Mouse (Mus musculus) gastrocnemius, postnatal 14 days (tissue): ENCODE measurements around the gene Iqgap1. TPM values are rescaled to one million over a fixed set of nuclear protein-coding genes. Genes with fewer than 3 reads are reported as not detected.
A peak's percentile ranks its signal among the peaks of the same experiment; 100 is the strongest.
"Not testable (repeated sequence)": the region's sequence is repeated elsewhere in the genome, so short reads cannot be mapped to it uniquely, and the experiment has no call there.

Source experiments
- DNase-seq: peaks from one replicate; pipeline ENCODE4 v3.0.0; 2021; ENCODE audit warnings: mixed read lengths
- intact Hi-C: fragments of 180-260 bp; cut with DNase I; formaldehyde crosslinking; loops from one replicate; pipeline ENCODE4 v1.15.1; 2025; ENCODE audit warnings: low total_unique reads
- total RNA-seq, 2 experiments: library from RNA; stranded (reverse); gene quantifications; 2 replicates each; pipeline ENCODE4 v1.2.3; 2021

Iqgap1 gene
- total RNA-seq, 2 experiments from 2014 or later = 28.9 to 36.1 TPM

DNA sequence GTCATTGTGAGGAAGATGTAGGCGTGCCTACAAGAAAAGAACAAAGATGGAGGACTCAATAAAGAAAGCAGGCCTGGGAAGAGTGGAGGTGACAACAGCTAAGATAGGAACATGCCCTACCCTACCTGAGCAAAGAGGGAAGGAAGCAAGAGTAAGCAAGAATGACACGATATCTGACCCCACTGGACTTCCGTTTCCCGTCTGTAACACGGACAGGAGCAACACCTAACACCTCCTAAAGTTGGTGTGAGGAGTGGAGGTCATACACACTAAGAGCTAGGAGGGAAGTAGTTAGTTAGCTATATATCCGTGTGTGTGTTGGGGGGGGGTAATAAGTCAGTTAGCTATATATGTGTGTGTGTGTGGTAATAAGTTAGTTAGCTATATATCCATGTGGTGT is 47.4 kb downstream of the Iqgap1 start:
- intact Hi-C loops = loop anchor here (1.0 kb wide), 1 partner anchor 14 kb away; no protein-coding TSS in a partner anchor

DNA sequence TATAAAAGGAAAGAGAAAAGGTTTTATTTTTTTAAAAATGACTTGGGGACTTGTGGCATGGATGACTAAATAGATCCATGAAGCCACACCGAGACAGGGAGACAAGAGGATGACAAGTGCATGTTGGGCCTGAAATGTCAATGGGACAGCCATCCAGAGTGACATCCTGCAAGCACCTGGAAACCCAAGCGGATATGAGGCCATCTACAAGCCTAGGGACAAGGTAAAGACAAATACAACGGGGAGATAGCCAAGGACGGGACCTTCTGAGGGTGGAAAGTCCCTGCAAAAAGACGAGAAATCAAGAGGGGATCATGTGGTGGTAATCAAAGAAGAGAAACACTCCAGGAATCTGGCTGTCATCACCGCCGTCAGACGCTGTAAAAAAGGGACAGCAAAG is 48.6 kb downstream of the Iqgap1 start:
- no peak for DNase-seq
- intact Hi-C loops = no loop called here

More for the DNA sequence above, 47.4 kb downstream of the Iqgap1 start:
- DNase-seq = no peak

DNA sequence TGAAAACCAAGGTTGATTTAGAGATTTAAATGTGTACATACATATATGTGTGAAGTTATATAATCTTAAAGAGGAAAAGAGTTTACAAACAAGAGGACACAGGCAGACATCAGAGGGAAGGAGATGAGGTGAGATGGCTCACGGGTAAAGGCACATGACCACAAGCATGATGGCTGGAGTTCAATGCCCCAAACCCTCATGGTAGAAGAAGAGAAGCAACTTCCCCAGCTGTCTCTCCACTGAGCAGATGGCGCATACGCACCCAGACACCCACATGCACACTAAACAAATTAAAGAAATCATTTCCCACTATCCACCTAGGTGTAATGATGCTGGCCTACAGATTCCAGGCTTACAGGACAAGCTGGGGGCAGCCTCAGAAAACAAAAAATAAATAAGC is 49.7 kb downstream of the Iqgap1 start:
- no peak for DNase-seq
- intact Hi-C loops = no loop called here

DNA sequence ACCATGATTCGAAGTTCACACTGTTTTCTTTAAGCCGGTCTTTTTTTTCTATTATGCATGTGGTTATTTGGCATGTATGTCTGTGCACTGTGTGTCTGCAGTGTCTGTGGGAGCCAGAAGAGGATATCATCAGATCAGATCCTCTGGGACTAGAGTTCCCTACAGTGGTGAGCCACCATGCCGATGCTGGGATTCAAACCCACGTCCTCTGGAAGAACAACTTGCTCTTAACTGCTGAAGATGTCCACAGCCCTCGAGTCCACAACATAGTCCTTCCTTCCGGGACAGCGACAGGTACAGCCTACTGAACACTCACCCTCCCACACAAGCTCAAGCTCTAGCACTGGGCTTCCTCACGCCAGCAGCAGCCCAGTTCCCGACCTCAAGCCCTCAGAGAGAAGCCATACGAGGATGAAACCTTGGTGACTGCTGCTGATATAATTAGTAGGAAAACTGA is 50.3 kb downstream of the Iqgap1 start:
- no peak for DNase-seq
- intact Hi-C loops = no loop called here

DNA sequence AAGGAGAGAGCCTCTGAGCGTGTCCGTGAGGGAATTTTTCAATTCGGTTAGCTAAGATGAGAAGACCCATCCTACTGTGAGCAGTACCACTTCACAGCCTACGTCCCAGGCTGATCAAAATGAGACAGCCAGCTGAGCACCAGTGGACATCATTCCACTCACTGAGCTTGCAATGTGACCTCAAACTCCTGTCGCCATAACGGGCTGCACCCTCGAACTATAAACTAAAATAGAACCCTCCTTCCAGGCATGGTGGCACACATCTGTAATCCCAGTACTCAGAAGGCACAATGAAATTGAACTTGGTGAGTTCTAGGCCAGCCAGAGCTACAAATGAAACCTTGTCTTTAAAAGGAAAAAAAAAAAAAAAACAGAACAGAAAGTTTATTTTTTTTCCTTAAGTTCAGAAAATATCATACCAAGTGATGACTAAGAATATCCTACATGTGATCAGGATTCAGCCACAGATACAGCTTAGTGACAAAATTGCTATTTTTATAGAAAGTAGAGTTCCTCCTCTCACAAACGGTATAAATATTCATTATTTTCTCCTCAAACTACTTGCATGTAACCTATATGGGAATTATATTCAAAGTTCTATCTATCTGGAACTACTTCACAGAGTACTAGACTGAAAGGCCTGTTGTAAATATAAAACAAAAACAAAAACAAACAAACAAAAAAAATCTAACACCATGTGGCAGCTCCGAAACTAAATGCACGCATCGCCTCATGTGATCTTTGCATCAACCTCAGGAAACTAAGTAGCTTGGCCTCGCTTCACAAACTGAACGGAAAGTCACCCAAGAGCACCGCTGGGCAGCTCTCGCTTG is 50.9 kb downstream of the Iqgap1 start:
- intact Hi-C loops = no loop called here

DNA sequence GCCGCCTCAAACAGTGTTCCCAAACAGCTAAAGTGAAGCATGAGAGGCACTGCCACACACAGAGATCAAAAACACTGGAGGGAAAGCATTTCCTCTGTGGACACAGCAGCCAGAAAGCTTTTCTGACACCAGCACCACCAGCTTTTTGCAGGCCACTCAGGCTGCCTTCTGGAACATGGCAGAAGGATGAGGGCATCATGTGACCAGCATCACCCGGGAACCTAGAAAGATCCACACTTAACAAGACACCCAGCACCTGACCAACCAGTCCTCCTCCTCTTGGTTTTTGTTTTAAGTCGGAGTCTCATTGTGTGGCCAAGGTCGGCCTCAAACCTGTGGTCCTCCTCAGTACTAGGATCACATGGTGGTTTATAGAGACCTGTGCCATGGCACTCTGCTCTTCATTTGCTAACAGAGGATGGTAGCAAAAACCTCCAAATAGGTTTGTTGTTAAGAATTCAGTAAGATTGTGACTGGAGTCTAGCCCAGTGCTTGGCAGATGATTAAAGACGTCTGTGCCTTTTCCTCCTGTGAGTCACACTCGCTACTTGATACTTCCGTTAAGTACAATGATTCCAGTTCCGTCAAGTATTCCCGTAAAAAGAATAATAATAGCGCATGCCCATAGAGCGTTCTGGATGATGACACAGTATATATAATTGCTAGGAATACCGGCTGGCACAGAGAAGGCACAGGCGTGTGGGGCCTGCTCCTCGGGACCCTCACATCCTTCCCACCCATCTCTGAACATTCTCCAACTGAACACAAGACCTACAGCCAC is 51.8 kb downstream of the Iqgap1 start:
- DNase-seq = no peak
- intact Hi-C loops = no loop called here

More for the DNA sequence above, 50.9 kb downstream of the Iqgap1 start:
- no peak for DNase-seq

DNA sequence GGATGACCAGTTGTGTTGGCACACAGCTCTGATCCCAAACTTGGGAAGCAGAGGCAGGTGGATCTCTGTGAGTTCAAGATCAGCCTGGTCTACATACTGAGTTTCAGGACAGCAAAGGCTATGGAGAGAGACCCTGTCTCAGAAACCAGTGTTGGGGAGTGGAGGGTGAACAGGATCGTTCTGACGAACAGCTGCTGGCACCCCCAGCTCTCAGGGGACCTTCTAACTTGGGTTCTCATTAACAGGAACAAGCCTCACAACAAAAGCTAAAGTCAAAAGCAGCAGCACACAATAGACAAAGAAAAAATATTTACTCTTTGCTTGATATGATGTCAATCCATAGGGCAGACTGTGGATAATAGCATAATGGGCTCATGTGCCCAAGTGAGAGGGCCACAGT is 55.3 kb downstream of the Iqgap1 start:
- no peak for DNase-seq
- intact Hi-C loops = no loop called here

DNA sequence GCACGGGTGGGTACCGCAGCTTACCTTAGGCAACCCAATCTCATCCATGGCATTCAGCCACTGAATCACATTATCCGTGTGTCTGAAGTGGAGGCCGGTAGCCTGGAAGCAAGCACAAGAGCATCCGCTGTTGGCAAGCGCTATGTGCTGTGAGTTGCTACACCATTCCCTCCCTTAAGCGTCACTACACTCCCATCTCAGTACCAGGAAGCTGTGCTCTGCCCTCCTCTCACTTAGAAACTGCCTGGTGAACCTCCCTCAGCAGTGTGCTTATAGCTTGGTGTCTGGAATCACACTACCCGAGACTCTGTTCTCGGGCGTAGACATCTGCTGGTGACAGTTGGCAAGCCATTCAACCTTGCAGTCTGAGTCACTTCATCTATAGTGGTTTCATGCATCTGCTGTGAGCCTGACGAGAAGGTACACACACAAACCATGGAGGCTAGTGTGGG is 58.9 kb downstream of the Iqgap1 start:
- intact Hi-C loops = no loop called here
- DNase-seq = no peak

DNA sequence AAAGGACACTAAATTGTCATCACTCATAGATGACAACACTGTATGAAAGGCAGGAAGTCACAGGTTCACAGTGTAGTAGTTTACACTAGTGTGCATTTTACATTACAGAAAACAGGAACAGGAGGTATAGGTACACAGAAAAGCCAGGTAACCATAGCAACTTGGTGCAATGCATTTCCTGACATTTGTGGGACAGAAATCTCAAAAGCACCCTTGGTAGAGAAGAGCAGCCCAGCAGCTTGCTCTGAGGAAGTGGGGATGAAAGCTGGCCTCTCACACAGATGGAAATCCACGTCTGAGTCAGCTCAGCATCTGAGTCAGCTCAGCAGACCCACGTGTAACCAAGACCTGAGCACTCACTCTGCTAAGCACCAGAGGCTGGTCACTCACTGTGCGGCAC is 59.7 kb downstream of the Iqgap1 start:
- intact Hi-C loops = no loop called here
- no peak for DNase-seq

DNA sequence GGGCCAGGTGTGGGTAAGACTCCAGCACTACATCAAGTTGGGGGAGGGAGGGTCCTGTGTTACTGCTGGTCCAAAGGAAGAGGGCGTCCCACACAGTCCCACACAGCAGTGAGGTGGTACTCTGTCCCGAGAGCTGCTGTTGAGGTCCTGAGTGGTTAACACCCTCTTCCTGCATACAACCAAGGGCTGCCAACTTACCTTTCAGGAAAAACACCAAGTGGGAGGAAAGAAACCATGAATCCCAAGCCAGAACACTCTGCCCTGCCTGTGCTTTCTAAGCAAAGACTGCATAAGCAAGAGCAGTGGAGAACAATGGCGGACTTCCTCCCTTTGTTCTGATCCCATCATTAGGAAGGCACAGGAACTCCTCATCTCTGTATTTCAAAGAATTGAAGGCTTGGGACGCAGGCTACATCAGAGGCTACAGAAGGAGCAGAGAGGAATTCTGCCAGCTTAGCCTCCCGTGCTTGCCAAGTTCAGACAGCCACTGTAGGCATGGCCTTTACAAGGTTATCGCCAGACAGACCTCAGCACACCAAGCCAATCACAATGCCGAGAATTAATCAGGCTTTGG is 61.8 kb downstream of the Iqgap1 start:
- intact Hi-C loops = loop anchor here (1.0 kb wide), 1 partner anchor 14 kb away; no protein-coding TSS in a partner anchor
- DNase-seq = no peak

DNA sequence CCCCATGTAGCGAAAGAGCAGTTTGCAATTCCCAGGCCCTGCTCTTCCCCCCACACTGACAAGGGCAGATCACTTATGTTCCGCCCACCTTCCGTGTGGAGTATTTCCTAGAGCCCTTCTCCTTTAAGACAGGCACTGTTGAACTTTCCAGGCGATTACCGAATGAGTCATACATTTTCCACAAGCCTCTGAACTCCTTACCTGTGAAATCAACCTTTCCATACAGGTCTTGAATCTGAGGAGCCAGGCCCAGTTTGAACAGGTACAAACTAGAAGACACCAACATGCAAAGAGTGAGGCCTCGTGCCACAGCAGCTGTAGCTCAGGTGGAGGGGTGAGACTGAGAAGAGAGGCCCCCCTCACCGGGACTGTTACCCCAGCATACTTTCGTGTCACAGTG is 63.5 kb downstream of the Iqgap1 start:
- no peak for DNase-seq
- intact Hi-C loops = no loop called here

DNA sequence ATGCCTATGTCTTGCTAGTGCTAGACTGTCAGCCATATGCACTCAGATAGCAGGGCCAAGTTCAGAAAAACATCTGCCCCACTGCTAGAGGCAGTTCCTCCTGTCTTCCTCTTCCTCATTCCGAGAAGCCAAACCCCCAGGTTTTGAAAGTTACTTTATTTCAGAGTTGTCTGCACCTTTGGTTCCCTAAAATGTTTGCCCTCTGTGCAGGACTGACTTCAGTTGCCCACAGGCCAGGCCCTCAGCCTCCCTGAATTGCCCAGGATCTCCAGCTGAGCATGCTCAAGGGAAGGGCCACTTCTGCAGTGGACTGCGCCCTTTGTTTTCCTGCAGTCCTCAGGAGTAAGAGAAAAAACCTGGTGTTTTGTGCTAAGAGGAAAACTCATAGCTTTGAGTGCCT is 71.7 kb downstream of the Iqgap1 start:
- DNase-seq = no peak
- intact Hi-C loops = no loop called here

DNA sequence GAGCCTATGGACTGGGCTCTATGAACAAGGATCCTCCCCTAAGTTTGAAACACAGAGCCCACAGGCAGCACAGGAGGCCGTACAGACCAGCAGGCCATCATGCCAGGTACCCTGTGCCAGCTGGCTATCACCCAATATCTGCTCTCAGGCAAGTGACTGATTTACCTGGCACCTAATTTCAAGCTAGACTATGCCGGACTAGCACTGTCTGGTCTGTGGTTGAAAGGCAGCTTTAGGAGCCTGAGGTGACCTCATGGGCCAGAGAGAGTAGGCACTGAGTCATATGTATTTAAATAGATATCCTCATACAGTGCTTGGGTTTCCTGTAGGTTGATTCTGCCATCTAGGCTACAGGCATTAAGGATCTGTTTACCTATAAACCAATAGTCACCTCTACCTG is 72.2 kb downstream of the Iqgap1 start:
- intact Hi-C loops = no loop called here

DNA sequence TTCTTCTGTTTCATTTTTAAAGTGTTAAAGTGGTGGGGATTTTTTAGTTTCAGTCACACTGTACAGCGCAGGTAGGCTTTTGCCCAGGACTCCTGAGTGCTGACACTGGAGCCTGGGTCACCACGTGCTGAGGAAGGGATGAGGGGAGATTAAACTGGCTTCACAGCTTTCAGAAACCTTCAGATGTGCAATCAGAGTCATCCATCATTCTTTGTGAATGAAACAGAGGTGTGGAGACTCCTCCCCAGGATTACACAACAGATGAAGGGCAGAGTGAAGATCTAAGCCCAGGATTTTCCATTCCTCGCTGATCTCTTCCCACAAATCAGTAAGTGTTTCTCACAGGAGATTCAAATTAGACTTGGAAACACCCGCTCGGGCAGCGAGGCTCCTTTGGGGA is 76.2 kb downstream of the Iqgap1 start:
- intact Hi-C loops = no loop called here
- no peak for DNase-seq

More for the DNA sequence above, 72.2 kb downstream of the Iqgap1 start:
- DNase-seq = peak; percentile 39

DNA sequence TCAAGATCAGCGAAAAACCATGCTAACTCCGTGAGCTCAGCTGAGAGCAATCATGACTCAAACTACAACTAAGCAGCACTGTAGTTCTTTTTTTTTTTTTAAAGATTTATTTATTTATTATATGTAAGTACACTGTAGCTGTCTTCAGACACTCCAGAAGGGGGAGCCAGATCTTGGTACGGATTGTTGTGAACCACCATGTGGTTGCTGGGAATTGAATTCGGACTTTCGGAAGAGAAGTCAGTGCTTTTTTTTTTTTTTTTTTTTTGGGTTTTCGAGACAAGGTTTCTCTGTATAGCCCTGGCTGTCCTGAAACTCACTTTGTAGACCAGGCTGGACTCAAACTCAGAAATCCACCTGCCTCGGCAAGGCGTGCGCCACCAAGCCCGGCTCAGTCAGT is 76.7 kb downstream of the Iqgap1 start:
- intact Hi-C loops = not testable (repeated sequence)

DNA sequence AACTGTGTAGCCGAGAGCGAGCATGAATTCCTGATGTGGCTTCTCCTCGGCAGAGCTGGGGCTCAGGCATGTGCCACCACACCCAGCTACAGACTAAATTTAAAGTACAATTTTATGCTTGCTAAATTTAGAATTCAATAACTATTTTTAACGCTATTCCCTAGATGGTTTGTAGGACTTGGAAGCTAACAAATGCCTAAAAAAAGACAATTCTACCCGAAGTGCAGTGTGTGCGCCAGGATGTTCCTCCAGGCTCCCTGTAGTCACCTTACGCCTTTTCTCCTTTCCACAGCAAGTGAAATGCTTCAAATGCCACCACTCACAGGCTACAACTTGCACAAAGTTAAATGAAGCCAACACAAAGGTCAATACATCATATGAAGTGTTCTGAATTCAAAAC is 78.4 kb downstream of the Iqgap1 start:
- intact Hi-C loops = no loop called here
- DNase-seq = no peak

More for the DNA sequence above, 76.7 kb downstream of the Iqgap1 start:
- not testable (repeated sequence) for DNase-seq

DNA sequence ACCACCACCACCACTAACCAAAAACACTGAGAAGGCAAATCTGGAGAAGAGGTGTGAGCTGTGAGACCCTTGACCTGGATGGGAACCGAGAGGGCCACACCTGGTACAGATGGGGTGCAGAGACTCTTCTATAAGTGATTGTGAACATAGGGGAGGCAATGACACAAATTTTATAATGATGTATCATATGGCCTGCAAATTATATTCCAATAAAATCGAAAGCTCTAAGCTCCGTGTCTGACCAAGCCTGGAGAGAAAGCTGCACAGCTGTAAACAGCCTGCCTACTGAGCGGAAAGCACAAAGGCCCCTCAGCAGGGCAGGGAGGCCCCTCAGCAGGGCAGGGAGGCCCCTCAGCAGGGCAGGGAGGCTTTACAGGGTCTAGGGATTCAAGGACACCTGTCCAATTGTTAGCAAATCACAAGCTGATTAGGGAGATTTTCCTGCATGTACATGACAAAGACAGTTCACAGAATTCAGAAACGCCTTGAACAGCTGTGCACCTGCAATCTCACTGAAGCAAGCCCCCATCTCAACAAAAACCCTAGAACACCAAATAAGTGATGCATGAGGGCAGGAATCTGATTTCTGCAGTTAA is 79.5 kb downstream of the Iqgap1 start:
- intact Hi-C loops = no loop called here

DNA sequence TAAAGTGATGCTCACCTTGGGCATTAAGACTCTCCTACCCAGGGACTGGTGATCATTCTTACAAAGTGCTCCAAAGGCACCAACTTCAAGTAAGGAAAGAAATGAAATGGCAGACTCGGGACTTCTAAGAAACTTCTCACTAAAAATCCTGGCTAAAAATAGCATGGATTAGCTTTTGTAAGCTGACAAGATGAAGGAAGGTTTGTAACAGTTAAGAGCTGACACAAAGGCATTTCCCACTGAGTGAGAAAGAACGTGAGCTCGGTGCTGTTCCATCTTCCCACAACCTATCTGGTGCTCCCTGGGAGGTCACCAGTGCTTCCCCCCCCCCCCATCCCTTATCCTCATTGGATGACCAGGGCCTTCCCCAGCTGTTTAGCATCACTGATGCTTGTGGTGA is 80.0 kb downstream of the Iqgap1 start:
- DNase-seq = no peak
- intact Hi-C loops = no loop called here

More for the DNA sequence above, 79.5 kb downstream of the Iqgap1 start:
- DNase-seq = no peak

DNA sequence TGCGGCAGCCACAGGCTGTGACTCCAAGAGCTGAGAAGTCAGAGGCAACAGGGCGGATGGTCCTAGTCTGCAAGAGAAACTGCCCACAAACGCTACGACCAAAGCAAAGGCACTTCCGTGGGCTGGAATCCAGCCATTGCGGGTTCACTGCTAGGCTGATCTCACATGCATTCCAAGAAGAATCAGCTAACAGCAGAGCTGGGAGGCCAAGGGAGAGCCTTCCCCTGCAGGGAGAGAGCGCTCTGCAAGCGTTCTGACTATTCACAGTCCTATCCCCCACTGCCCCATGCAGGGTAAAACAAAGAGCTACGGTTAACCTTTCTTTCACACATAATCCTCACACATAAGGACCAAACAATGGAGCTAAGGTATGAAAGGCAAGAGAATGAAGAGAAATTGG is 80.5 kb downstream of the Iqgap1 start:
- intact Hi-C loops = no loop called here

More for the DNA sequence above, 80.5 kb downstream of the Iqgap1 start:
- no peak for DNase-seq
